Mouse (Mus musculus) heart, postnatal 0 days (tissue): Measurements from ENCODE around the gene Tub.
A peak's percentile ranks its signal among the peaks of the same experiment; 100 is the strongest.

Source experiments
- CTCF ChIP-seq: IDR thresholded peaks from 2 replicates; pipeline ENCODE4 v1.5.1; 2016; ENCODE audit warnings: antibody characterized with exemption, control low read depth, low read depth
- EP300 ChIP-seq: IDR thresholded peaks from 2 replicates; pipeline ENCODE4 v1.6.1; 2016; ENCODE audit warnings: antibody characterized with exemption, low read depth

- TF ChIP-seq CTCF: peak; percentile 93
- no peak for TF ChIP-seq EP300
Measured at GRCm38 (mm10) chr7:108933794-108934731, 16.1 kb upstream of the Tub start, which contains the start of gene Eif3f.
